Mouse (Mus musculus) heart, postnatal 0 days (tissue): ENCODE results near the gene Ino80.

Experiments
- CTCF ChIP-seq: IDR thresholded peaks from 2 replicates; pipeline ENCODE4 v1.5.1; 2016; ENCODE audit warnings: antibody characterized with exemption, control low read depth, low read depth
- EP300 ChIP-seq: IDR thresholded peaks from 2 replicates; pipeline ENCODE4 v1.6.1; 2016; ENCODE audit warnings: antibody characterized with exemption, low read depth

GRCm38 (mm10) chr2:119358249-119358648 is 119.2 kb downstream of the Ino80 start:
- no peak for TF ChIP-seq EP300
- no peak for TF ChIP-seq CTCF
